Mouse (Mus musculus): ENCODE results near the gene Ifitm7.

GRCm38 (mm10) chr16:14033076-14033475, 46.4 kb upstream of the Ifitm7 start:
- TF ChIP-seq CTCF (IDR thresholded peaks at IDR 0.05 in 2 of 3, conservative IDR thresholded peaks at IDR 0.05 in 1 of 3; ENCODE audit: control insufficient read depth in 1 of 3, insufficient read depth in 1 of 3, low read depth in 2 of 3, low read length in 3 of 3, poor library complexity in 1 of 3, severe bottlenecking in 1 of 3) (no peak), RAD21 (IDR thresholded peaks at IDR 0.05; ENCODE audit: low read depth, low read length) (no peak), POLR2AphosphoS5 (IDR thresholded peaks at IDR 0.05; ENCODE audit: borderline replicate concordance, low read depth, low read length) (no peak)
